Mouse (Mus musculus) heart, embryonic 13.5 days (tissue): ENCODE results near the gene Lrrc56. TPM values are rescaled to one million over a fixed set of nuclear protein-coding genes. Genes with fewer than 3 reads are reported as not detected.

Experiments
- ATAC-seq: fragments of 200-750 bp; cut with Nextera tagmentation; 2 replicates; pipeline ENCODE4 v1.8.0; 2017; ENCODE audit warnings: moderate TSS enrichment; ENCODE audit not compliant: insufficient number of reproducible peaks, low FRiP score, low TSS enrichment; ENCODE audit errors: extremely low read depth
- H3K27ac ChIP-seq: fragments of 300-500 bp; sonication (generic); replicated peaks from 2 replicates; pipeline ENCODE4 v1.5.1; 2015; ENCODE audit warnings: moderate library complexity, mild to moderate bottlenecking, inconsistent platforms
- H3K27me3 ChIP-seq: fragments of 300-500 bp; sonication (generic); replicated peaks from 2 replicates; pipeline ENCODE4 v1.6.1; 2015; ENCODE audit warnings: mild to moderate bottlenecking, inconsistent platforms
- H3K36me3 ChIP-seq: fragments of 300-500 bp; sonication (generic); 2 replicates; pipeline ENCODE4 v1.6.1; 2015; ENCODE audit warnings: mild to moderate bottlenecking, inconsistent platforms
- H3K4me1 ChIP-seq: fragments of 300-500 bp; sonication (generic); 2 replicates; pipeline ENCODE4 v1.6.1; 2015; ENCODE audit warnings: inconsistent platforms
- H3K4me2 ChIP-seq: fragments of 300-500 bp; sonication (generic); 2 replicates; pipeline ENCODE4 v1.6.1; 2015; ENCODE audit warnings: inconsistent platforms, mild to moderate bottlenecking, moderate library complexity
- H3K4me3 ChIP-seq: fragments of 300-500 bp; sonication (generic); 2 replicates; pipeline ENCODE4 v1.5.1; 2015; ENCODE audit warnings: moderate library complexity, mild to moderate bottlenecking, inconsistent platforms
- H3K9ac ChIP-seq: fragments of 300-500 bp; sonication (generic); 2 replicates; pipeline ENCODE4 v1.6.1; 2015; ENCODE audit warnings: inconsistent platforms, mild to moderate bottlenecking, moderate library complexity
- H3K9me3 ChIP-seq: fragments of 300-500 bp; sonication (generic); 2 replicates; pipeline ENCODE4 v1.6.1; 2016; ENCODE audit warnings: inconsistent platforms
- WGBS: fragments of 180-500 bp; shearing (Covaris S2); methylation state at CpG from one replicate; pipeline ENCODE4 v1.1.7; 2015; ENCODE audit warnings: mixed read lengths; 5-methylcytosine and 5-hydroxymethylcytosine counted together
- polyA plus RNA-seq: library from polyadenylated mRNA; unstranded; fragments of >200 nt; fragmentation: Nextera tagmentation; extraction: Ambion mirVana; gene quantifications from 2 replicates; pipeline ENCODE4 v1.2.1, GENCODE M21; 2015

Gene Lrrc56
- 3.1 and 3.3 TPM in 2 replicates for polyA plus RNA-seq

- peak within 1 kb of the TSS; percentile 80 for H3K27ac ChIP-seq
- peak within 1 kb of the TSS; percentile 97 for H3K9ac ChIP-seq
- no peaks in the 10 kb centered on the region for H3K9me3 ChIP-seq
- WGBS = under 1% methylated on average over 38 of the region's 39 CpGs
- peak; percentile 96 for ATAC-seq
- peak within 1 kb of the TSS; percentile 86 for H3K4me3 ChIP-seq
- H3K27me3 ChIP-seq = no peaks in the 10 kb centered on the region
- H3K4me1 ChIP-seq = peaks cover 29% of the 10 kb centered on the region
- H3K4me2 ChIP-seq = peak within 1 kb of the TSS; percentile 93
- H3K36me3 ChIP-seq = peaks cover 35% of the 10 kb centered on the region
Measured at GRCm38 (mm10) chr7:141193948-141194347, at the start of gene Lrrc56, which contains the start of gene Hras. Gene Lrrc56, plus strand, starts transcription at chr7:141194157. Gene Hras, minus strand, starts transcription at chr7:141194005.

- Histone ChIP-seq H3K36me3 (peaks cover 62% of the 10 kb centered on the region), H3K27me3 (no peaks in the 10 kb centered on the region), H3K4me2 (no peak overlapping the region), H3K4me3 (no peak overlapping the region), H3K9me3 (no peaks in the 10 kb centered on the region), H3K27ac (no peak overlapping the region), H3K9ac (no peak overlapping the region), H3K4me1 (peaks cover 14% of the 10 kb centered on the region)
- WGBS = 93% methylated on average over 3 of the region's 3 CpGs
- no peak for ATAC-seq
Measured at GRCm38 (mm10) chr7:141144650-141145049, 49.3 kb upstream of the Lrrc56 start.

GRCm38 (mm10) chr7:141145403-141145802 is 48.6 kb upstream of the Lrrc56 start:
- ATAC-seq = no peak
- no peaks in the 10 kb centered on the region for H3K9me3 ChIP-seq
- H3K27me3 ChIP-seq = no peaks in the 10 kb centered on the region
- H3K4me2 ChIP-seq = no peak overlapping the region
- 60% methylated on average over 1 of the region's 1 CpGs for WGBS
- no peak overlapping the region for H3K4me3 ChIP-seq
- peaks cover 59% of the 10 kb centered on the region for H3K36me3 ChIP-seq
- no peak overlapping the region for H3K27ac ChIP-seq
- H3K4me1 ChIP-seq = peaks cover 14% of the 10 kb centered on the region
- no peak overlapping the region for H3K9ac ChIP-seq

GRCm38 (mm10) chr7:141146043-141146595 is 47.8 kb upstream of the Lrrc56 start:
- H3K9ac ChIP-seq = no peak overlapping the region
- no peak for ATAC-seq
- peaks cover 14% of the 10 kb centered on the region for H3K4me1 ChIP-seq
- H3K4me2 ChIP-seq = no peak overlapping the region
- H3K27ac ChIP-seq = no peak overlapping the region
- no peaks in the 10 kb centered on the region for H3K27me3 ChIP-seq
- H3K9me3 ChIP-seq = no peaks in the 10 kb centered on the region
- no peak overlapping the region for H3K4me3 ChIP-seq
- peaks cover 66% of the 10 kb centered on the region for H3K36me3 ChIP-seq
- 89% methylated on average over 12 of the region's 12 CpGs for WGBS

GRCm38 (mm10) chr7:141147044-141147443 is 46.9 kb upstream of the Lrrc56 start:
- Histone ChIP-seq H3K27ac (no peak overlapping the region), H3K27me3 (no peaks in the 10 kb centered on the region), H3K4me3 (no peak overlapping the region), H3K36me3 (peaks cover 75% of the 10 kb centered on the region), H3K9me3 (no peaks in the 10 kb centered on the region), H3K4me2 (no peak overlapping the region), H3K9ac (no peak overlapping the region), H3K4me1 (peaks cover 14% of the 10 kb centered on the region)
- WGBS = 75% methylated on average over 6 of the region's 6 CpGs
- no peak for ATAC-seq

GRCm38 (mm10) chr7:141148639-141149038 is 45.3 kb upstream of the Lrrc56 start:
- Histone ChIP-seq H3K4me3 (no peak overlapping the region), H3K9me3 (no peaks in the 10 kb centered on the region), H3K27me3 (no peaks in the 10 kb centered on the region), H3K9ac (no peak overlapping the region), H3K27ac (no peak overlapping the region), H3K36me3 (peaks cover 76% of the 10 kb centered on the region), H3K4me2 (no peak overlapping the region), H3K4me1 (peaks cover 14% of the 10 kb centered on the region)
- ATAC-seq = no peak
- 79% methylated on average over 4 of the region's 4 CpGs for WGBS

- peaks cover 91% of the 10 kb centered on the region for H3K36me3 ChIP-seq
- no peaks in the 10 kb centered on the region for H3K27me3 ChIP-seq
- no peak overlapping the region for H3K4me3 ChIP-seq
- no peak overlapping the region for H3K9ac ChIP-seq
- 81% methylated on average over 9 of the region's 9 CpGs for WGBS
- no peak for ATAC-seq
- H3K4me2 ChIP-seq = no peak overlapping the region
- H3K4me1 ChIP-seq = no peaks in the 10 kb centered on the region
- H3K27ac ChIP-seq = no peak overlapping the region
- no peaks in the 10 kb centered on the region; the same call in 1 of the 2 replicates for H3K9me3 ChIP-seq
Measured at GRCm38 (mm10) chr7:141155362-141155761, 38.6 kb upstream of the Lrrc56 start.

- peak overlapping the region; percentile 3 for H3K9ac ChIP-seq
- WGBS = 87% methylated on average over 7 of the region's 7 CpGs
- H3K36me3 ChIP-seq = peaks cover 71% of the 10 kb centered on the region
- no peaks in the 10 kb centered on the region for H3K9me3 ChIP-seq
- no peak overlapping the region for H3K4me3 ChIP-seq
- ATAC-seq = no peak
- peaks cover 33% of the 10 kb centered on the region for H3K4me1 ChIP-seq
- H3K27ac ChIP-seq = no peak overlapping the region
- no peaks in the 10 kb centered on the region for H3K27me3 ChIP-seq
- H3K4me2 ChIP-seq = no peak overlapping the region
Measured at GRCm38 (mm10) chr7:141164397-141164796, 29.6 kb upstream of the Lrrc56 start.

- H3K9ac ChIP-seq = peak overlapping the region; percentile 3; the same call in 1 of the 2 replicates
- no peak overlapping the region for H3K4me2 ChIP-seq
- no peak overlapping the region for H3K27ac ChIP-seq
- no peak for ATAC-seq
- H3K9me3 ChIP-seq = no peaks in the 10 kb centered on the region
- WGBS = 66% methylated on average over 6 of the region's 6 CpGs
- H3K27me3 ChIP-seq = no peaks in the 10 kb centered on the region
- H3K36me3 ChIP-seq = peaks cover 66% of the 10 kb centered on the region
- H3K4me3 ChIP-seq = no peak overlapping the region
- H3K4me1 ChIP-seq = peaks cover 38% of the 10 kb centered on the region
Measured at GRCm38 (mm10) chr7:141164850-141165249, 29.1 kb upstream of the Lrrc56 start.

GRCm38 (mm10) chr7:141167901-141168517 is 25.9 kb upstream of the Lrrc56 start:
- Histone ChIP-seq H3K9ac (peak overlapping the region; percentile 89), H3K4me1 (peaks cover 49% of the 10 kb centered on the region), H3K9me3 (no peaks in the 10 kb centered on the region), H3K27me3 (no peaks in the 10 kb centered on the region), H3K4me3 (peak overlapping the region; percentile 73), H3K36me3 (peaks cover 35% of the 10 kb centered on the region), H3K4me2 (peak overlapping the region; percentile 81), H3K27ac (peak overlapping the region; percentile 72)
- WGBS = 11% methylated on average over 7 of the region's 7 CpGs
- no peak for ATAC-seq

GRCm38 (mm10) chr7:141168518-141168953 is 25.4 kb upstream of the Lrrc56 start:
- peak overlapping the region; percentile 72 for H3K27ac ChIP-seq
- no peaks in the 10 kb centered on the region for H3K9me3 ChIP-seq
- H3K36me3 ChIP-seq = peaks cover 30% of the 10 kb centered on the region
- H3K27me3 ChIP-seq = no peaks in the 10 kb centered on the region
- peak overlapping the region; percentile 89 for H3K9ac ChIP-seq
- WGBS = 2% methylated on average over 22 of the region's 22 CpGs
- peak overlapping the region; percentile 81 for H3K4me2 ChIP-seq
- H3K4me3 ChIP-seq = peak overlapping the region; percentile 73
- peaks cover 55% of the 10 kb centered on the region for H3K4me1 ChIP-seq
- 0 out of 2 replicates have a peak, but pooled peaks have one; percentile 23 for ATAC-seq
